Mouse (Mus musculus) cerebellum, adult 9-11 months (tissue): Measurements from ENCODE around the gene Serpinb6e.

Source experiments
- DNase-seq: peaks from one replicate; pipeline ENCODE4 v3.0.0; 2022

Serpinb6e gene

GRCm38 (mm10) chr13:33843308-33843707, at the start of gene Serpinb6e:
Gene Serpinb6e (minus strand): TSS chr13:33843408.
- no peak for DNase-seq

GRCm38 (mm10) chr13:33830751-33831150, 12.5 kb downstream of the Serpinb6e start:
- DNase-seq = no peak

- no peak for DNase-seq
Observed at GRCm38 (mm10) chr13:33823421-33823820, 19.8 kb downstream of the Serpinb6e start.

- DNase-seq = no peak
Observed at GRCm38 (mm10) chr13:33821490-33822143, 21.6 kb downstream of the Serpinb6e start.
